Mouse (Mus musculus) stomach, embryonic 16.5 days (tissue): ENCODE results near the gene Tmem108. TPM values are rescaled to one million over a fixed set of nuclear protein-coding genes. Genes with fewer than 3 reads are reported as not detected.

Experiments
- ATAC-seq: fragments of 200-750 bp; cut with Nextera tagmentation; 2 replicates; pipeline ENCODE4 v1.8.0; 2017; ENCODE audit warnings: moderate number of reproducible peaks, moderate TSS enrichment; ENCODE audit not compliant: insufficient read depth, low FRiP score
- H3K27ac ChIP-seq: fragments of 300-500 bp; sonication (generic); 2 replicates; pipeline ENCODE4 v1.5.1; 2014; ENCODE audit warnings: low read length
- H3K27me3 ChIP-seq: fragments of 300-500 bp; sonication (generic); 2 replicates; pipeline ENCODE4 v1.6.1; 2014; ENCODE audit warnings: low read length, control low read depth, mixed read lengths; ENCODE audit not compliant: control insufficient read depth, insufficient read depth
- H3K36me3 ChIP-seq: fragments of 300-500 bp; sonication (generic); 2 replicates; pipeline ENCODE4 v1.6.1; 2014; ENCODE audit warnings: low read length; ENCODE audit not compliant: control insufficient read depth, insufficient read depth
- H3K4me1 ChIP-seq: fragments of 300-500 bp; sonication (generic); 2 replicates; pipeline ENCODE4 v1.6.1; 2014; ENCODE audit warnings: low read length, control low read depth, mixed read lengths; ENCODE audit not compliant: control insufficient read depth, insufficient read depth
- H3K4me2 ChIP-seq: fragments of 300-500 bp; sonication (generic); 2 replicates; pipeline ENCODE4 v1.6.1; 2014; ENCODE audit warnings: low read depth, low read length, mixed read lengths
- H3K4me3 ChIP-seq: fragments of 300-500 bp; sonication (generic); replicated peaks from 2 replicates; pipeline ENCODE4 v1.5.1; 2014; ENCODE audit warnings: mild to moderate bottlenecking, low read length
- H3K9ac ChIP-seq: fragments of 300-500 bp; sonication (generic); 2 replicates; pipeline ENCODE4 v1.6.1; 2014; ENCODE audit warnings: low read length
- H3K9me3 ChIP-seq: fragments of 300-500 bp; sonication (generic); replicated peaks from 2 replicates; pipeline ENCODE4 v1.6.1; 2016; ENCODE audit warnings: low read length, control low read depth; ENCODE audit not compliant: control insufficient read depth
- WGBS: fragments of 180-500 bp; shearing (Covaris S2); extraction: QIAGEN DNeasy Blood & Tissue Kit; methylation state at CpG from one replicate; pipeline ENCODE4 v1.1.7; 2014; 5-methylcytosine and 5-hydroxymethylcytosine counted together
- polyA plus RNA-seq: library from polyadenylated mRNA; unstranded; fragments of >200 nt; fragmentation: Nextera tagmentation; extraction: Ambion mirVana; gene quantifications from 2 replicates; pipeline ENCODE4 v1.2.1, GENCODE M21; 2015

The Tmem108 gene
- polyA plus RNA-seq, 1 experiment from 2014 or later: 10.3 TPM

- Histone ChIP-seq H3K9me3 (no peaks in the 10 kb centered on the region), H3K9ac (no peak overlapping the region), H3K4me2 (no peak overlapping the region), H3K27me3 (no peaks in the 10 kb centered on the region), H3K4me3 (no peak overlapping the region), H3K36me3 (no peaks in the 10 kb centered on the region), H3K27ac (no peak overlapping the region), H3K4me1 (no peaks in the 10 kb centered on the region)
- 80% methylated on average over 3 of the region's 3 CpGs for WGBS
- no peak for ATAC-seq
These were observed 161.7 kb downstream of the Tmem108 start for GRCm38 (mm10) chr9:103599908-103600307.

- Histone ChIP-seq H3K4me1 (no peaks in the 10 kb centered on the region), H3K27me3 (no peaks in the 10 kb centered on the region), H3K27ac (no peak overlapping the region), H3K4me3 (no peak overlapping the region), H3K9ac (no peak overlapping the region), H3K4me2 (no peak overlapping the region), H3K9me3 (no peaks in the 10 kb centered on the region), H3K36me3 (no peaks in the 10 kb centered on the region)
- ATAC-seq: no peak
- 72% methylated on average over 2 of the region's 2 CpGs for WGBS
These were observed 163.8 kb downstream of the Tmem108 start for GRCm38 (mm10) chr9:103597861-103598260.

DNA sequence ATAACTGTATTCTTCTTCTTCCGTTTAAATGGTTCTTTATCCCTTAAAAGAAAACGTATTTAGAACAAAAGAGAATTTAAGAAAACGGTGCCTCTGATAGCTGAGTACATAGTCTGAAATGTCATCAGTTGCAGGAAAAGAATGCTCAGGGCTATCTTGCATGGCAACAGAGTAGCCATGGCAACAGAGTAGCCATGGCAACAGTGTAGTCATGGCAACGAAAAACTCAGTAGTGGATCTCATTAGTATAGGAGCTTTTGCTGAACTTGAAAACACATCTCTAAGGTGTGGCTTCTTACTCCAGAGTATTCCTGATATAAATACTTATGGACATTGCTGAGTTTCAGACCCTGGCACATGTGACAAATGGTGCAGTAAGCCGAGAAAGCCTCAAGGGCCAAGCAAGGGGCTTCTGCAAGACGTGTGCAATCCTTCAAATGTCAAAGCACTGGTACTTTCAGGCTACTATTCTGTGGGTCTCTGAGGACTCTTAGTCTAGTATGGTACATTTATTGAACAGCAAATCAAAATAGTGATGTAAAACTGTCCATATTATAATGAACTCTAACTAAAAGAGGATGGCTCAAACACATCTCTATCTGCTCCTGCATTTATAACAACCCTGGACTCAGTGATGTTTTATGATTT is 166.3 kb downstream of the Tmem108 start:
- WGBS: 52% methylated on average over 6 of the region's 6 CpGs
- no peaks in the 10 kb centered on the region for H3K36me3 ChIP-seq
- no peaks in the 10 kb centered on the region for H3K9me3 ChIP-seq
- H3K4me1 ChIP-seq: no peaks in the 10 kb centered on the region
- no peak overlapping the region for H3K4me3 ChIP-seq
- no peak overlapping the region for H3K9ac ChIP-seq
- H3K27me3 ChIP-seq: no peaks in the 10 kb centered on the region
- no peak overlapping the region for H3K27ac ChIP-seq
- no peak overlapping the region for H3K4me2 ChIP-seq
- no peak for ATAC-seq

GRCm38 (mm10) chr9:103594423-103595189 is 167.0 kb downstream of the Tmem108 start:
- WGBS: 86% methylated on average over 7 of the region's 7 CpGs
- H3K4me1 ChIP-seq: no peaks in the 10 kb centered on the region
- no peak for ATAC-seq

DNA sequence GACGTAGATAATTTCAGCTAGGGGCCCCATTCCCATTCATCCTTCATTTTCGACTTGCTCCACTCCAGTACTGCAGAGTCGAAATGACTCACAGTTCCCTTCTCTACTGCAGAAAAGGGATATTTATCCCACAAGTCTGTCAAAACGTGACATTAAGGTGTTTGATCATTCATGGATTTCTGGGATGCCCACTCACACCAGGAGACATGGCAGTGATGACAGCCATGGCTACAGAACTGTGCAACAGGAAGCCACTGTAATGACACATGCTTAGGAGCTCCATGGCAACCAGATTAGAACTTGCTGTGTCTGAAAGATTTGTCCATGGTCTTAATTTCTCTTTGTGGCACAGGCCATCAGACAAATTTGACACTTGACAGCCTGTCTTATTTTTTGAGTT is 168.6 kb downstream of the Tmem108 start:
- Histone ChIP-seq H3K9me3 (no peaks in the 10 kb centered on the region), H3K4me2 (no peak overlapping the region), H3K27me3 (no peaks in the 10 kb centered on the region), H3K27ac (no peak overlapping the region), H3K4me1 (no peaks in the 10 kb centered on the region), H3K36me3 (no peaks in the 10 kb centered on the region), H3K9ac (no peak overlapping the region), H3K4me3 (no peak overlapping the region)
- 64% methylated on average over 4 of the region's 4 CpGs for WGBS
- ATAC-seq: no peak

More at GRCm38 (mm10) chr9:103594423-103595189, 167.0 kb downstream of the Tmem108 start:
- Histone ChIP-seq H3K36me3 (no peaks in the 10 kb centered on the region), H3K9ac (no peak overlapping the region), H3K4me3 (no peak overlapping the region), H3K9me3 (no peaks in the 10 kb centered on the region), H3K27me3 (no peaks in the 10 kb centered on the region), H3K27ac (no peak overlapping the region), H3K4me2 (no peak overlapping the region)

DNA sequence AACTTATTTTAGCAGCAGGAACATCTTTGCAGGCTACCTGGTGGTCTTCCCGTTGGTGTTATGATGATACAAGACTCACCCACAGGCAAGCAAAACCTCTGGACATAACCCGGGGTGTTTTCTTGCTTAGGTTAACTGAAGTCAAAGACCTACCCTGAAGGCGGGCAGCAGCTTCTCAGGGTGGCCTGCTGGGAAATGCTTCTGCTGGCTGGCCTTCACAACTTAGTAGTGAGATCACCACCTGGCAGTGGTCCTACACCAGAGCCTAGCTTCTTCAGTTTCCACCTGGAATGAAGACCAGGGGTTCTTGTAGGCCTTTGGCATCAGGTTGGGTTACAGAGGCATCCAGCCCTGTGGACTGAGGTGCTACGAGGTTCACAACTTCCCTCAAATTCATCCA is 169.7 kb downstream of the Tmem108 start:
- Histone ChIP-seq H3K27ac (no peak overlapping the region), H3K9me3 (no peaks in the 10 kb centered on the region), H3K9ac (no peak overlapping the region), H3K27me3 (no peaks in the 10 kb centered on the region), H3K4me3 (no peak overlapping the region), H3K36me3 (no peaks in the 10 kb centered on the region), H3K4me1 (no peaks in the 10 kb centered on the region), H3K4me2 (no peak overlapping the region)
- no peak for ATAC-seq
- WGBS: 87% methylated on average over 4 of the region's 4 CpGs

GRCm38 (mm10) chr9:103590801-103591200 is 170.8 kb downstream of the Tmem108 start:
- Histone ChIP-seq H3K27ac (no peak overlapping the region), H3K4me1 (no peaks in the 10 kb centered on the region), H3K9ac (no peak overlapping the region), H3K27me3 (no peaks in the 10 kb centered on the region), H3K36me3 (no peaks in the 10 kb centered on the region), H3K4me2 (no peak overlapping the region), H3K9me3 (no peaks in the 10 kb centered on the region), H3K4me3 (no peak overlapping the region)
- 89% methylated on average over 5 of the region's 5 CpGs for WGBS
- ATAC-seq: no peak

- no peak for ATAC-seq
- Histone ChIP-seq H3K4me3 (no peak overlapping the region), H3K4me2 (no peak overlapping the region), H3K9ac (no peak overlapping the region), H3K36me3 (no peaks in the 10 kb centered on the region), H3K4me1 (no peaks in the 10 kb centered on the region), H3K9me3 (no peaks in the 10 kb centered on the region), H3K27me3 (no peaks in the 10 kb centered on the region), H3K27ac (no peak overlapping the region)
- WGBS: 82% methylated on average over 4 of the region's 4 CpGs
These were observed 176.8 kb downstream of the Tmem108 start for GRCm38 (mm10) chr9:103584865-103585264.

GRCm38 (mm10) chr9:103582249-103582961 is 179.2 kb downstream of the Tmem108 start:
- Histone ChIP-seq H3K9ac (no peak overlapping the region), H3K27ac (no peak overlapping the region), H3K4me2 (no peak overlapping the region), H3K9me3 (no peaks in the 10 kb centered on the region), H3K4me3 (no peak overlapping the region), H3K27me3 (no peaks in the 10 kb centered on the region), H3K36me3 (no peaks in the 10 kb centered on the region), H3K4me1 (no peaks in the 10 kb centered on the region)
- WGBS: 88% methylated on average over 10 of the region's 10 CpGs
- ATAC-seq: no peak
